Mouse (Mus musculus): Measurements from ENCODE around the gene Cep250. TPM values are rescaled to one million over a fixed set of nuclear protein-coding genes. Genes with fewer than 3 reads are reported as not detected.

Cep250 gene
- total RNA-seq, 2 experiments from 2014 or later: 15.8 to 18.4 TPM

DNA sequence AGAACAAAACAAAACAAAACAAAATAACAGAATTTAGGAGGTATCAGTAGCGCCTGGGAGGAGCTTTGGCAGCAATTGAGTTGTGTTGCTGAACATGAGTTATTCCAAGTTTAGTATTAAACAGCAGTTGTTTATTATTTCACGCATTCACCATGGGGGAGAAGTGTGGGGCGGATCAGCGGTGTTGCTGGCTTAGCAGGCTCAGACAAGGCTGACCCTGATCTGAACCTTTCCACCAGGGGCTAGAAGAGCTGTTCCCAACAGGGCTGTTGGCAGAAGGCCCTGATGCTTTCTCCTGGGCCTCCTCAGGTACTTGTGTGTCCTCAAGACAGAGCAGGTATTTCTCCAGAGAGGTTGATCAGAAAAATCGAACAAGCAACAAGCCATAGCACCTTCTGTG lies 3.7 kb downstream of the Cep250 start:
- intact Hi-C loops (cut with DNase I): loop anchor here (5.0 to 10.0 kb wide), 2 partner anchors 182 to 325 kb away; partner anchors contain the start of genes Nfs1 and Romo1
- no peak for DNase-seq (ENCODE audit: low spot score in 2 of 2)

DNA sequence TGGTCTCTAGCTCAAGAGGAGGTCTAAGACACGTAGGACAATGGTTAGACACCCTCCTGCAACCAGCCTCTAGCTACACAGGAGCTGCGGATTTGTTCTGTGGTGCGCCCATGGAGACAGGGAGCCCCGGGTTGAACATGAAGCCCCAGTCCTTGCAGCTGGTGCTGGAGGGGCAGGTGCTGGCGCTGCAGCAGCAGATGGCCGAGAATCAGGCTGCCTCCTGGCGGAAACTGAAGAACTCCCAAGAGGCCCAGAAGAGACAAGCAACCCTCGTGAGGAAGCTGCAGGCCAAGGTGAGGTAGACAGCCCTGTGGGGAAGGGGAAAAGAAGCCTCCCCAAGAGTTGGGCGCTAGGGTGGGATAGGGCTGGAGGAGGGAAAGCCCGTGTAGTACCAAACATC lies 5.6 kb downstream of the Cep250 start:
- no peak for DNase-seq (ENCODE audit: low spot score in 2 of 2)
- intact Hi-C loops (cut with DNase I): loop anchor here (5.0 to 10.0 kb wide), 2 partner anchors 180 to 323 kb away; partner anchors contain the start of genes Nfs1 and Romo1

- peak; percentile 31 to 59 for DNase-seq (ENCODE audit: low spot score in 2 of 2)
- intact Hi-C loops (cut with DNase I): loop anchor here (5.0 to 10.0 kb wide), 2 partner anchors 179 to 322 kb away; partner anchors contain the start of genes Nfs1 and Romo1
Measured at GRCm38 (mm10) chr2:155962991-155963390, 6.7 kb downstream of the Cep250 start.

DNA sequence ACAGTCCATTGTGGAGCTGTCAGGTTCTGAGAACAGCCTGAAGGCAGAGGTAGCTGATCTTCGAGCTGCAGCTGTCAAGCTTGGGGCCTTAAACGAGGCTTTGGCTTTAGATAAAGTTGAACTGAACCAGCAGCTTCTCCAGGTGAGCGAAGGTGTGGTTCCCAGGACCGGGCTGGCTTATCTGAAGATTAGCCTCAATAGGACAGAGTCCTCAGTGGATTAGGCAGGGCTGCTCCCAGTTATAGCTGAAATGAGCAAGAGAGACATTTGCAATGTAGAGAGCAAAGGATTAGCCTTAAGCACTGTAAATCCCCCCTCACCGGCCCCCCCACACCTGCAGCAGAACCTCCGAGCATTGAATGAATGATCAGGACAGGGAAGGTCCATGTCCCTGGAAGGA lies 17.1 kb downstream of the Cep250 start:
- intact Hi-C loops (cut with DNase I): no loop called here

GRCm38 (mm10) chr2:155974087-155974731 lies 18.0 kb downstream of the Cep250 start:
- intact Hi-C loops (cut with DNase I): no loop called here
- DNase-seq (ENCODE audit: low spot score in 2 of 2): peak in 1 of 2 experiments; percentile 16

More for the DNA sequence above, 17.1 kb downstream of the Cep250 start:
- DNase-seq (ENCODE audit: low spot score in 2 of 2): no peak

- intact Hi-C loops (cut with DNase I): no loop called here
- DNase-seq (ENCODE audit: low spot score in 2 of 2): peak in 1 of 2 experiments; percentile 8
Measured at GRCm38 (mm10) chr2:155979328-155979991, 23.2 kb downstream of the Cep250 start.

DNA sequence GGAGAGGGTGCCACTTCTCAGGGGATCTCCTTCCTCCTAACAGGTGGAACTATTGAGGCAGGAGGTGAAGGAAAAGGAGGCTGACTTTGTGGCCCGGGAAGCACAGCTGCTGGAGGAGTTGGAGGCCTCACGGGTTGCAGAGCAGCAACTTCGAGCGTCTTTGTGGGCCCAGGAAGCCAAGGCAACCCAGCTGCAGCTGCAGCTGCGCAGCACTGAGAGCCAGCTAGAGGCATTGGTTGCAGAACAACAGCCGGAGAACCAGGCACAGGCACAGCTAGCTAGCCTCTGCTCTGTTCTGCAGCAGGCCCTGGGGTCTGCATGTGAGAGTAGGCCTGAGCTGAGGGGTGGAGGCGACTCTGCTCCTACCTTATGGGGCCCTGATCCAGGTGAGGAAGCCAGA lies 29.5 kb downstream of the Cep250 start:
- intact Hi-C loops (cut with DNase I): no loop called here
- no peak for DNase-seq (ENCODE audit: low spot score in 2 of 2)

DNA sequence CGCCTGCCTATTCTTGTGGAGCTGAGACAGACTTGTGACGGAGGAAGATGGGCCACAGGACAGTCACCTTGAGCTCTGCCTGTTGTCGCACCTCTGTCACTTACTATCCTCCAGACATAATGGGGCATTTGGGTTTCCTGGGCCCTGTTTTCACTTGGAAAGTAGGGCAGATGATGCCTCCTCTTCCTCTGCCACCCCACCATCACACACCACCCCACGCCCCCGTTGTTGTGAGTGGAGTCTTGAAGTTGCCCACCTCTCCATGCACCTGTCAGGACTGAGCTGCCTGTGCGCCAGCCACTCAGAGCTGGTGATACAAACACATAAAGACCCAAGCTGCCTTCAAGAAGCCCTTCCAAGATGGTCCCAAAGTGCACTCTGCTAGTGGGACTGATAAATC lies 30.9 kb downstream of the Cep250 start:
- no peak for DNase-seq (ENCODE audit: low spot score in 2 of 2)
- intact Hi-C loops (cut with DNase I): no loop called here

- intact Hi-C loops (cut with DNase I): no loop called here
- no peak for DNase-seq (ENCODE audit: low spot score in 2 of 2)
Measured at GRCm38 (mm10) chr2:155989085-155989484, 32.8 kb downstream of the Cep250 start.

- intact Hi-C loops (cut with DNase I): no loop called here
- DNase-seq (ENCODE audit: low spot score in 2 of 2): no peak
Measured at GRCm38 (mm10) chr2:155991151-155991550, 34.9 kb downstream of the Cep250 start.

DNA sequence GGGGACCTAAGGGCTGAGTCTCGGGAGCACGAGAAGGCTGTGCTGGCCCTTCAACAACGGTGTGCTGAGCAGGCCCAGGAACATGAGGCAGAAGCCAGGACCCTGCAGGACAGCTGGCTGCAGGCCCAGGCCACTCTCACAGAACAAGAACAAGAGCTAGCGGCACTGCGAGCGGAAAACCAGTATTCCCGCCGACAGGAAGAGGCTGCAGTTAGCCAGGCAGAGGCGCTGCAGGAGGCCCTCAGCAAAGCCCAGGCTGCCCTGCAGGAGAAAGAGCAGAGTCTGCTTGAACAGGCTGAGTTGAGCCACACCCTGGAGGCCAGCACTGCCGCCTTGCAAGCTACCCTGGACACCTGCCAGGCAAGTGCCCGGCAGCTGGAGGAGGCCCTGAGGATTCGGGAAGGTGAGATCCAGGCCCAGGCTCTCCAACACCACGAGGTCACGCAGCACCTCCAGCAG lies 35.6 kb downstream of the Cep250 start:
- intact Hi-C loops (cut with DNase I): no loop called here
- peak; percentile 15 to 57 for DNase-seq (ENCODE audit: low spot score in 2 of 2)

DNA sequence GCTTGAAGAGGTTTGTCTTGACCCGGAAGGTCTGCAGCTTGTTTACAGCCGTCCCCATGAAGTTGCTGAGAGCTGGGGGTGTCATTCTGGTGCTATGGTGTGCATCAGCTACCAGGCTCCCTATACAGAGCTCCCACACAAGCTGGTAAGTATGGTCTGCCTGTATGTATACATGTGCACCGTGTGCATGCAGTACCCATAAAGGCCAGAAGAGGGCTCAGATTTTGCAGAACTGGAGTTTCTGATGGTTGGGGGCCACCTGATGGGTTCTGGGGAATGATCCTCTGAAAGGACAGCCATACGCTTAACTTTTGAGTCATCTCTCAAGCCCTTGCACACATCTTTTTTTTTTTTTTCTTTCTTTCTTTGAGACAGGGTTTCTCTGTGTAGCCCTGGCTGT lies 49.1 kb downstream of the Cep250 start:
- no peak for DNase-seq (ENCODE audit: low spot score in 2 of 2)
- intact Hi-C loops (cut with DNase I): no loop called here

DNA sequence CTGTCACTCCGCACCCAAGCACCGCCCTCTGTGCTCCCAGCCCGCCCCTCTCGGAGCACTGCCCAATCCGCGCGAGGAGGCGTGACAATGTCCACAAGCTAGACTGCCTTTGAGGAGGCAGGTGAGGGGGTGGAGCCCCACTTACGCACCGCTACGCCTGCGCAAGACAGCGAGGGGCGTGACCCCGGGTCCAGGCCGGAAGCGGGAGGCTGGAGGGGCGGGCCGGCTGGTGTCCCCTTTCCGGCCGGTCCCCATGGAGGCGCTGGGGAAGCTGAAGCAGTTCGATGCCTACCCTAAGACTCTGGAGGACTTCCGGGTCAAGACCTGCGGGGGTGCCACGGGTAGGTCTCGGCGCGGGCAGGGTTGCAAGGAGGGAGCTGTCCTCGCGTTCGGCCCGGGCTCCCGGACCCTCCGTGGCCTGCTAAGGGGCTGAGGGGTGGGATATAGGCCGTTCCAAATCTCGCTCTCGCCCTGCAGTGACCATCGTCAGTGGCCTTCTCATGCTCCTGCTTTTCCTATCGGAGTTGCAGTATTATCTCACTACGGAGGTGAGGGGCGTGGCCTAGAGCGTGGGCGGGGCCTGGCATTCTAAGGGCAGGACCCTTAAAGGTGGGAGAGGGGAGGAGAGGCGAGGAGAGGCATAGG lies 51.8 kb downstream of the Cep250 start, which contains the start of the genes 6430550D23Rik and Ergic3:
Gene 6430550D23Rik (minus strand): TSS at position 90 of the 645 bp plus-strand sequence.
Gene Ergic3 (plus strand): TSS at position 158 of the 645 bp plus-strand sequence.
- peak; percentile 96 to 99 for DNase-seq (ENCODE audit: low spot score in 2 of 2)
- intact Hi-C loops (cut with DNase I): loop anchor here (2.0 kb wide), 1 partner anchor 103 kb away; the partner anchor contains the start of genes Cpne1 and Rbm12

DNA sequence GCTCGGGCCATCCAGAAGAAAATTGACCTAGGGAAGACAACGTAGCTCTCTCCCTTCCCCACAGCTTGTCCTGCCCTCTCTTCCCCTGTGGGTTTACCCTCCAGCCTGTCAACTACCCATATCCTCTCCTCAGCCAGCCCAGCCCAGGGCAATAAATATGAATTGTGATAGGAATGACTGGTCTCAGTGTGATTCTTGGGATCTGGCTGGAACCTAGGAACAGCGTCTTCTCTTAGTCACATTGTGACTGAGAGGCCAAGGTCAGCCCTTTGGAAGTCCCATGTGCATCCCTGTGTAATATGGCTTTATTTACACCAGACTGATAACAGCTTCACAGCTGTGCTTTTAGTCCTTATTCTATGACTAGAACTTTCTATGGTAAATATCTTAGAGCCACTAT lies 61.8 kb downstream of the Cep250 start:
- intact Hi-C loops (cut with DNase I): no loop called here
- no peak for DNase-seq (ENCODE audit: low spot score in 2 of 2)

GRCm38 (mm10) chr2:156021219-156021618 lies 65.0 kb downstream of the Cep250 start:
- intact Hi-C loops (cut with DNase I): no loop called here
- no peak for DNase-seq (ENCODE audit: low spot score in 2 of 2)

DNA sequence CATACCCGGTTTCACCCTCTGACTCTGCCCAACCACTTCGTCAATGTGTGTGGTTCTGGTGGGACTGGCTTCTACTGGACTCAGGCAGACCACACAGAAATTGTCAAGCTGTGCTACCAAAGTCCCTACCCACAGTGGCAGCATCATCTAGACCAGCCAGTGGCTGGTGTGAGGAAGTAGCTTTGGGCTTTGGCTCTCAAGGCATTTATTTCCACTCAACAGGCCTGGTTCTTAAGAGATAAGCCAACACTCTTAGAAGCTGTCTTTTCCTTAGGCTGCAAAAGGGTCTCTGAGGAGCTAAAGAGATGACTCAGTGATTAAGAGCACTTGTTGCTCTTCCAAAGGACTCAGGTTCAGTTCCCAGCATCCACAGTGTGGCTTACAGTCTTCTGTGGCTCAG lies 65.5 kb downstream of the Cep250 start:
- intact Hi-C loops (cut with DNase I): no loop called here
- no peak for DNase-seq (ENCODE audit: low spot score in 2 of 2)

GRCm38 (mm10) chr2:156025482-156025881 lies 69.2 kb downstream of the Cep250 start:
- no peak for DNase-seq (ENCODE audit: low spot score in 2 of 2)
- intact Hi-C loops (cut with DNase I): no loop called here

DNA sequence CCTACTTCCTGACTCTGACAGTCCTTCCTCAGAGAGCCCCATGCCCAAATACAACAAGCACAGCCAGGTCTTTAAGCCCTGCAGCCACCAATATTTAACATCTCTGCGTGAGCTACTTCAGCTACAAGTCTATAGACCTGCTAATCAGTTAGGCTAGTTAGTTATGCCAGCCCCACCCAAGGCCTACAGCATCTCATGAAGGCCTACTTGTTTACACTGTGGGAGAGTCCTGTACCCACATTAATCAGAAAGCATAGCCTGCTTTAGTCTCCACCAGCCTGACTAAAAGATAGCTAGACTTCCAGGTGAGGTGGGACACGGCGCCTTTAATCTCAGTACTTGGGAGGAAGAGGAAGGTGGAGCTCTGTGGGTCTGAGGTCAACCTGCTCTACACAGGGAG lies 83.1 kb downstream of the Cep250 start:
- DNase-seq (ENCODE audit: low spot score in 2 of 2): no peak
- intact Hi-C loops (cut with DNase I): no loop called here

DNA sequence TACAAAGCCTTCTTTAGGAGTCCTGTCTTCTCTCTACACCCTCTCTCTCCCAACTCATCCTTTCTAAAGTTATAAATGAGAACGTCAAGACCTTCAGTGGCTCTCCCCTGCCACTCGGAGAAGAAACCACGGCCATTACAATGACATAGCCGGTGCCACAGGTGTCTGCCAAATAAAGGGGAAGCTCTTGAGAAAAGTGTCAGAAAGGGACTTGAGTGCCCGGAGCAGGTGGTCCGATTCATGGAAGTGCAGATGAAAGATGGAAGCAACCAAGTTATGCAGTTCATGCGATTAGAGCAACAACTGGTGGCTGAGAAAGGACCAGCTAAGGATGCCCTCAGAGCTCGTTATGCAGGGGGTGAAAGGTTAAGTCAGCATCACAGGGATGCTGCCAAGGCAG lies 86.6 kb downstream of the Cep250 start:
- no peak for DNase-seq (ENCODE audit: low spot score in 2 of 2)
- intact Hi-C loops (cut with DNase I): no loop called here

DNA sequence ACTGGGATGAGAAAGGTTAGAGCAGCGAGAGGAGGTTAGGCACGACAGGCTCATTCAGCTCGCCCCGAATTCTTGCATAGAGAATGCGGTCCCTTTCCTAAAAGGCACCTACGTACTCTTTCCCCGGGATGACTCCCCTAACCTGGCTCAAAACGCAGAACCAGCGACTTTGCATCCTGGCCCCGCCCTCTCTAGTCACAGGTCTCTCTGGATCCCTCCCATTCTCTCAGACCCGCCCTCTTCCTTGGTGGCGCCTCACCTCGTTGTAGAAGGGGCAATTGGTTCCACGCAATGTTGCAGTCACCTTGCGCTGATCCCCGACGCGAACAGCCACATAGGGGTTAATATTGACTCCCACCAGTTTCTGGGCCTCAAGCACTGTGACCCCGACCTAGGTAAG lies 91.7 kb downstream of the Cep250 start:
- intact Hi-C loops (cut with DNase I): no loop called here
- no peak for DNase-seq (ENCODE audit: low spot score in 2 of 2)
